Mouse (Mus musculus) stomach, postnatal 0 days (tissue): ENCODE measurements at regions not wholly inside any gene's neighbourhood (a gene's known extent, or its start where the extent isn't known, plus 50 kb on each side); places are given as distances from the start of the nearest gene placed in this dataset.

Experiments used
- CTCF ChIP-seq: IDR thresholded peaks from 2 replicates; pipeline ENCODE4 v1.5.1; 2016; ENCODE audit warnings: antibody characterized with exemption, low read depth, mild to moderate bottlenecking, moderate library complexity
- EP300 ChIP-seq: optimal IDR thresholded peaks from 2 replicates; pipeline ENCODE3; 2016; ENCODE audit warnings: antibody characterized with exemption

- TF ChIP-seq CTCF (no peak), EP300 (no peak)
Observed at GRCm38 (mm10) chr12:12527766-12528477, 266.0 kb downstream of the Fam49a start.
